Mouse (Mus musculus) v-Abl transformed pro-B cells (cell line): ENCODE results near the gene Taf1d.

Source experiments
- in situ Hi-C, 2 experiments: fragments of 400-800 bp; cut with MboI; formaldehyde crosslinking; loops; one replicate each; pipeline ENCODE4 v1.15.1; 2025; ENCODE audit not compliant: unreplicated experiment in 2 of 2

Gene Taf1d

GRCm38 (mm10) chr9:15302006-15302405, 4.0 kb upstream of the Taf1d start:
- in situ Hi-C loops: loop anchor here in 1 of 2 experiments (25.0 kb wide), 1 partner anchor 1465 kb away; the partner anchor contains the start of genes Cep57 and Fam76b

GRCm38 (mm10) chr9:15302881-15303280, 3.1 kb upstream of the Taf1d start:
- in situ Hi-C loops: loop anchor here in 1 of 2 experiments (25.0 kb wide), 1 partner anchor 1466 kb away; the partner anchor contains the start of genes Cep57 and Fam76b

GRCm38 (mm10) chr9:15306398-15307119, 545 bp downstream of the Taf1d start, which contains the start of gene 4931406C07Rik:
4931406C07Rik (minus strand) TSS chr9:15306448.
- in situ Hi-C loops: loop anchor here in 1 of 2 experiments (25.0 kb wide), 1 partner anchor 1469 kb away; the partner anchor contains the start of genes Cep57 and Fam76b

GRCm38 (mm10) chr9:15307257-15307656, 1.2 kb downstream of the Taf1d start:
- in situ Hi-C loops: loop anchor here in 1 of 2 experiments (25.0 kb wide), 1 partner anchor 1470 kb away; the partner anchor contains the start of genes Cep57 and Fam76b

- in situ Hi-C loops: loop anchor here in 1 of 2 experiments (25.0 kb wide), 1 partner anchor 1471 kb away; the partner anchor contains the start of genes Cep57 and Fam76b
Observed at GRCm38 (mm10) chr9:15308254-15308653, 2.2 kb downstream of the Taf1d start.

- in situ Hi-C loops: loop anchor here in 1 of 2 experiments (25.0 kb wide), 1 partner anchor 1472 kb away; the partner anchor contains the start of genes Cep57 and Fam76b
Observed at GRCm38 (mm10) chr9:15309425-15309824, 3.4 kb downstream of the Taf1d start.

GRCm38 (mm10) chr9:15310179-15310578, 4.2 kb downstream of the Taf1d start:
- in situ Hi-C loops: loop anchor here in 1 of 2 experiments (25.0 kb wide), 1 partner anchor 1473 kb away; the partner anchor contains the start of genes Cep57 and Fam76b

- in situ Hi-C loops: loop anchor here in 1 of 2 experiments (25.0 kb wide), 1 partner anchor 1475 kb away; the partner anchor contains the start of genes Cep57 and Fam76b
Observed at GRCm38 (mm10) chr9:15312054-15312735, 6.2 kb downstream of the Taf1d start.

- in situ Hi-C loops: loop anchor here in 1 of 2 experiments (25.0 kb wide), 1 partner anchor 1476 kb away; the partner anchor contains the start of genes Cep57 and Fam76b
Observed at GRCm38 (mm10) chr9:15313633-15314032, 7.6 kb downstream of the Taf1d start.

GRCm38 (mm10) chr9:15314619-15315018, 8.6 kb downstream of the Taf1d start:
- in situ Hi-C loops: loop anchor here in 1 of 2 experiments (25.0 kb wide), 1 partner anchor 1477 kb away; the partner anchor contains the start of genes Cep57 and Fam76b

GRCm38 (mm10) chr9:15316296-15316695, 10.3 kb downstream of the Taf1d start:
- in situ Hi-C loops: loop anchor here in 1 of 2 experiments (25.0 kb wide), 1 partner anchor 1479 kb away; the partner anchor contains the start of genes Cep57 and Fam76b

- in situ Hi-C loops: loop anchor here in 1 of 2 experiments (25.0 kb wide), 1 partner anchor 1480 kb away; the partner anchor contains the start of genes Cep57 and Fam76b
Observed at GRCm38 (mm10) chr9:15317223-15318169, 11.5 kb downstream of the Taf1d start.

GRCm38 (mm10) chr9:15318170-15318742, 12.2 kb downstream of the Taf1d start:
- in situ Hi-C loops: loop anchor here in 1 of 2 experiments (25.0 kb wide), 1 partner anchor 1481 kb away; the partner anchor contains the start of genes Cep57 and Fam76b

GRCm38 (mm10) chr9:15337776-15338175, 31.8 kb downstream of the Taf1d start:
- in situ Hi-C loops: no loop called here

GRCm38 (mm10) chr9:15349925-15350324, 43.9 kb downstream of the Taf1d start:
- in situ Hi-C loops: no loop called here

GRCm38 (mm10) chr9:15356916-15357483, 51.0 kb downstream of the Taf1d start:
- in situ Hi-C loops: no loop called here

- in situ Hi-C loops: no loop called here
Observed at GRCm38 (mm10) chr9:15357484-15358275, 51.7 kb downstream of the Taf1d start, which contains the start of gene Cep295. Cep295 (minus strand) TSS chr9:15357788.

GRCm38 (mm10) chr9:15364843-15365242, 58.8 kb downstream of the Taf1d start:
- in situ Hi-C loops: loop anchor here (5.0 to 10.0 kb wide), 5 partner anchors 120 to 522 kb away; partner anchors contain the start of gene Smco4 (in 1 of the 2)
